Mouse (Mus musculus) left cerebral cortex, postnatal 25 days (tissue): ENCODE data around the gene Pomgnt1. TPM values are rescaled to one million over a fixed set of nuclear protein-coding genes. Genes with fewer than 3 reads are reported as not detected.
A peak's percentile ranks its signal among the peaks of the same experiment; 100 is the strongest.

Experiments
- DNase-seq, 2 experiments: peaks; one replicate each; pipeline ENCODE4 v3.0.0; 2022; ENCODE audit warnings: low spot score in 2 of 2, mixed read lengths in 1 of 2
- intact Hi-C: fragments of 180-260 bp; cut with DNase I; formaldehyde crosslinking; loops from one replicate; pipeline ENCODE4 v1.15.1; 2025
- total RNA-seq, 2 experiments: library from RNA; stranded (reverse); gene quantifications; 2 replicates each; pipeline ENCODE4 v1.2.3; 2021

Gene Pomgnt1
- total RNA-seq, 2 experiments from 2014 or later = 73.5 to 77.6 TPM

DNA sequence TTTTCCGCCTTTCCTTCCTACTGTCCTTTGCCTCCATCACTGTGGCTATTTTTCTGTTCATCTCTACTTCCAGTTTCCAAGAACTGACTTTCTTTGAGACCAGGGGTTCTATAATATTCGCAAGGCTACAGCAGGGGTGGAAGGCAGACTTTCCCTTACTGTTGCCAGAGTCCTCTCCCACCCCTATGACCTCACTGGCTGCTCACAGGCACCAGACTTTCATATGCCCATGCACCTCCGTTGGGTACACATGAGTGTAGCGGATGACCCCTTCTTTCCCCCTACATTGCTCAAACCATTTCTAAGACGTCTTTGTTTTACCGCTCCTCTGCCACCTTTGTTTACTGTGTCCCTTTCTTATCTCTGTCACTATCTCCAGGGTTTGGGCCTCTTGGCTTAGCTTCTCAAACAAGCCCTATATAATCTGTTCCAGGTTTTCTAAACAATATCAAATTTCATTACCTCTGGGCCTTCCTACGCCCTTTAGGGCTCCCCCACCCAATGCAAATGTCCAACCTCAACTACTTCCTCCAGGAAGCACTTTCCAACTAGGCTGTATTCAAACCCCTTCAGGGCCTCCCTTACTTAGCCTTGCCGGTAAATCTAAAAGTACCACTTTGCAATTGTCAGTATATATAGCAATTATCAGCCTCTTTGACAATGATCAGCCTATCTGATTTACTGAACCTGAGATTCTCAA, 42.2 kb downstream of the Pomgnt1 start:
- no peak for DNase-seq
- intact Hi-C loops = loop anchor here (10.0 kb wide), 2 partner anchors 389 to 449 kb away; partner anchors contain the start of genes Gpbp1l1 and Tmem69

DNA sequence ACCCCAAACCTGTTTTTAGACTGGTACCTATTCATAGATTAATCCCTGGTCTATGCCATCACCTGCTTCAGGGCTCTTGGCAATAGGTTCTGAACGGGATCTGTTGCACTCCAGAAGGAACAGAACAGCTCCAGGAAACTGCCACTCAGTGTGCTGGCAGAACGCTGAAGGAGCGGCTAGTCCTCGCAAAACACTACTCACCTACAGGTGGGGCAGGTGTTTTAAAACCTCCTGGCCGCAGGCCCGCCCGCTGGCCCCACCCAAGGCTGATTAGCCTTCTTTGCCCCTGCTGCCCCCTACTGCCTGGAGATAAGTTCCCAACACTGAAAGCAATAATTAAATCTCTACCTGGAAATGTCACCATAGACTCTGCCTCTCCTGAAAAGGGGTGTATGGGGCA, 43.8 kb downstream of the Pomgnt1 start, which contains the start of gene Tspan1:
Gene Tspan1 (minus strand): TSS at position 198 of the 400 bp plus-strand sequence.
- intact Hi-C loops = loop anchor here (10.0 kb wide), 2 partner anchors 387 to 447 kb away; partner anchors contain the start of genes Gpbp1l1 and Tmem69

GRCm38 (mm10) chr4:116168617-116169352, 45.1 kb downstream of the Pomgnt1 start:
- intact Hi-C loops = loop anchor here (2.0 to 10.0 kb wide), 3 partner anchors 114 to 446 kb away; partner anchors contain the start of genes Gpbp1l1 and Tmem69
- DNase-seq = peak; percentile 76 to 79

More for the DNA sequence above, 43.8 kb downstream of the Pomgnt1 start, which contains the start of gene Tspan1:
- DNase-seq = no peak

GRCm38 (mm10) chr4:116169353-116169672, 45.7 kb downstream of the Pomgnt1 start:
- no peak for DNase-seq
- intact Hi-C loops = loop anchor here (2.0 to 10.0 kb wide), 3 partner anchors 113 to 445 kb away; partner anchors contain the start of genes Gpbp1l1 and Tmem69

GRCm38 (mm10) chr4:116173072-116173471, 49.4 kb downstream of the Pomgnt1 start, which contains the start of the genes 1700042G07Rik and Gm49337:
1700042G07Rik (plus strand) TSS chr4:116173372.
Gm49337 (plus strand) TSS chr4:116173384.
- no peak for DNase-seq
- intact Hi-C loops = no loop called here

GRCm38 (mm10) chr4:116173752-116174151, 50.1 kb downstream of the Pomgnt1 start:
- intact Hi-C loops = no loop called here
- no peak for DNase-seq

DNA sequence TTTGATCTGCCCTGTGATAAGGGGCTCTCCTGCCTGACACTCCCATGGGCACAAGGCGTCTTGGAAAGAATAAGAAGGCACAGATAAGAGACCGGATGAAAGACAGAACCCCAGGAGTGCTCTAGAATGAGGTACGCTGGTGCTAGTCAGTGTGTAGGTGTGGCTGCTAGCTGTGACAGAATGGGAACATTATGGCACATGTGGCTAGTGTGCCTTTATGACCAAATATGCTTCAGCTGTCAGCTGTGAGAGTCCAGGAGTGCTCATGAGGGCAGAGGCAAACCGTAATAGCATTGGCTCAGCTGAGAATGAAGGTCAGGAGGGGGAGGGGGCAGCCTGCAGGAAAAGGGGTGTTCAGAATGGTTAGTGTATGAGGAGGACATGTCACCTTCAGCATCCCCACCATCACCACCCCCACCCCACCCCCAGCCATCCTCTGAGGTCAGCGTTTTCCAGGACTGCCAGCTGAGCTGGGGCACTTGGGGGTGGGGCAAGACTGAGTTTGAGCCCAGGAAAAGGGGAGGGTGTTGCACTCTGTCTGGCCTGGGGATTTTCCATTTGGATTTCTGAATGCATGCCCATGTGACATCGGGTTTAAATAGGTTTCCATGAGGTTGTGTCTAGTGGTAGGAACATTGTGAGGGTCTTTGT, 51.0 kb downstream of the Pomgnt1 start:
- peak in 1 of 2 experiments; percentile 65 for DNase-seq
- intact Hi-C loops = no loop called here

GRCm38 (mm10) chr4:116175136-116175535, 51.5 kb downstream of the Pomgnt1 start:
- intact Hi-C loops = no loop called here
- DNase-seq = no peak

GRCm38 (mm10) chr4:116175711-116176542, 52.3 kb downstream of the Pomgnt1 start:
- peak; percentile 49 to 79 for DNase-seq
- intact Hi-C loops = loop anchor here (1.0 kb wide), 2 partner anchors 16 to 45 kb away; partner anchors contain the start of gene Pik3r3

DNA sequence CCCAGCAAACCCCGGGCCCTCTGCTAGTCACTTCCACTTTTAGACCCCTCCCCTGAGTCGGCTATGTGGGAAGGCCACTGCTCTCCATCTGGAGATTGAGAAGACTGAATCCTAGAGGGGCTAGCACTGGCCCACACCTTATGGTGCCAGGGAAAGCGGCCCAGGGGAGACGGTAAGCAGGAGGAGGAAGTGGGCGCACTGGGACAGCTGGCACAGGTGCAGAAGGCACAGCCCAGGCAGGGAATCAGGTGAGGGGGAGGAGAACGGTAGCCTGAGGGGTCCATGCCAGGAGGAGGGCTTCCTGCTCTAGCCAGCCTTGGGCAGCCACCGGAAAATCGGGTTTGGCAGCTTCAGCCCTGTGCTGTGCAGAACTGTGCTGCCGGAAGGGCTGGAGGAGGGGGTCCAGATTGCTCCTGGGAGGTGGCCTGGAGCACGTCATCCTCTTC, 52.9 kb downstream of the Pomgnt1 start:
- peak; percentile 62 to 86 for DNase-seq

GRCm38 (mm10) chr4:116177140-116177539, 53.5 kb downstream of the Pomgnt1 start:
- peak in 1 of 2 experiments; percentile 39 for DNase-seq

More for the DNA sequence above, 52.9 kb downstream of the Pomgnt1 start:
- intact Hi-C loops = loop anchor here (1.0 kb wide), 2 partner anchors 16 to 45 kb away; partner anchors contain the start of gene Pik3r3

GRCm38 (mm10) chr4:116182079-116182478, 58.4 kb downstream of the Pomgnt1 start:
- DNase-seq = no peak
- intact Hi-C loops = no loop called here

More at GRCm38 (mm10) chr4:116177140-116177539, 53.5 kb downstream of the Pomgnt1 start:
- intact Hi-C loops = no loop called here

DNA sequence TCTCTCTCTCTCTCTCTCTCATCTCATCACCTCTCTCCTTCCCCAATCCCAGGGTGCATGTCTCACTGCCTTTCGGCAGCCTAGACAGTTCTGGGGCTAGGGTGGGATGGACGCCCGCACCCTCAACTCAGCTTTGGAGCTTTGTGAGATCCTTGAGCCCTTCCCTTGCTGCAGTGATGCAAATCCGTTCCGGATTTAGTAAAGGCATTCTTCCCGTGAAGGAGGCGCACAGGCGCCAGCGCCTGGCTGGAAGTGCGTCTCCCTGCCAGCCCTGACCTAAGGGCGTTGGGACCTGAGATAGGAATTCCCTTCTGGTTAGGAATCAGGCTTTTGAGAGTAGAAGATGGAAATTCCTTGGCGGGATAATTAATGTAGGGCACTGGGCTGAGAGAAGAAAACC, 59.1 kb downstream of the Pomgnt1 start:
- intact Hi-C loops = no loop called here
- peak; percentile 22 to 55 for DNase-seq

DNA sequence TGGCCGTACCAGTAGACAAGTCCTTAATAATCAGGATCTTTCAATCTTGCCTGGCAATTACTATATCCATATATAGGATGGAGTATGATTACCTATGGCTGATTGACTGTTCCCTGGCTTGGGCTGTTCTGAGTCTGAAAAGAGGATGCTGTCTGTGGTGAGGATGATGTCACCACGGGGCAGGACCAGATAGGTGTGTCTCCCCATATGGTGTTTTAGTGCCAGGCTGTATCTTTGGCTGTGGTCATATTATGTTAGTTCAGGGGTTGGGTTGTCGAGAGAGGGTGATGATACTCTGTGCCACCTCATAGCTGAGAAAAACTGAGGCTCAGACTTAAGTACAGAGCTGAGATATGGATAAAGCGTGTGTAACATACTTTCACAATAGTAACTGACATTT, 61.4 kb downstream of the Pomgnt1 start:
- DNase-seq = no peak
- intact Hi-C loops = no loop called here

DNA sequence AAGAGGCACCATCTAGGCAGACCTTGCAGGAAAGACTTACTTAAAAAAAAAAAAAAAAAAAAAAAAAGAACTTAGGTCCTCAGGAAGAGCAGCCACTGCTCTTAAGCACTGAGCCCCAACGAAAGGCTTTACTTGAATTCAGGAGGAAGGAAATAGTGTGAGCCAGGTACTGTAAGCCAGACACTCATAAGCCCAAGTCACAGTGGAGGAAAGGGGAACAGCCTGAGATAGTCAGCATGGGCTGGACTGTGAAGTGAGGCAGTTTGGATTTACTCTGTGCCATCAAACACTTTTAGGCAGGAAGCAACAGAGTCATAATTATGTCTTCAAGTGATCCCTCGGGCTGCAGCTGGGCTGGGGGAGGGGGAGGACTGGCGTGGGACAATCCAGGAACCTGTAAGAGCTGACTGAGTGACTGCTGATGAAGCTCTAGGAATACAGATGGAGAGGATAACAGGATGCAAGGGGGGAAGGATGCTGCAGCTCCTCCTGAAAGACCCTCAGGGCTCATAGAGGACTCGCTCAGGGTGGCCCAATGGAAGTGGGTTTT, 68.7 kb downstream of the Pomgnt1 start:
- intact Hi-C loops = no loop called here
- DNase-seq = peak in 1 of 2 experiments; percentile 26

- intact Hi-C loops = no loop called here
- no peak for DNase-seq
Measured at GRCm38 (mm10) chr4:116193583-116194383, 70.1 kb downstream of the Pomgnt1 start.

- DNase-seq = no peak
- intact Hi-C loops = no loop called here
Measured at GRCm38 (mm10) chr4:116198422-116198821, 74.8 kb downstream of the Pomgnt1 start.

DNA sequence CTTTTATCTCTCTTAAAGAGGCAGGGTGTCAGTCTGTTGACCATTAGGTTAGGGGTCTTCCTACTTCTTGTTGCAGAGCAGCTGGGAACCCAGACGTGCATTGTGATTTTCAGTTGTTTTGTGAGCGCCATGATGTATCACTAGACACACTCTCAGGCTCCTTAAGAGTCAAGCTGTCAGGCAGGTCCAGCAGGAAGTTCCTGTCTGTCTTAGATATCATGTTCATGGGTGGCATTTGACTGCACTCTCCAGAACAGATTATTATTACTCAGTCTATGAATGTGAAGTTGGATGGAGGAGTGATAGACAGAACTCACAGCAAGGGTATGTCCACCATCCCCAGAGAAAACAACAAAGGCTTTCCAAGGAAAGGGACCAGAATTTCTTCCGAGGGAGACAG, 80.8 kb downstream of the Pomgnt1 start:
- DNase-seq = no peak
- intact Hi-C loops = loop anchor here (10.0 kb wide), 1 partner anchor 290 kb away; no protein-coding TSS in a partner anchor
